Mouse (Mus musculus): ENCODE measurements around the gene Ccdc87.
"Not testable (repeated sequence)": the region's sequence is repeated elsewhere in the genome, so short reads cannot be mapped to it uniquely, and the experiment has no call there.

The Ccdc87 gene

DNA sequence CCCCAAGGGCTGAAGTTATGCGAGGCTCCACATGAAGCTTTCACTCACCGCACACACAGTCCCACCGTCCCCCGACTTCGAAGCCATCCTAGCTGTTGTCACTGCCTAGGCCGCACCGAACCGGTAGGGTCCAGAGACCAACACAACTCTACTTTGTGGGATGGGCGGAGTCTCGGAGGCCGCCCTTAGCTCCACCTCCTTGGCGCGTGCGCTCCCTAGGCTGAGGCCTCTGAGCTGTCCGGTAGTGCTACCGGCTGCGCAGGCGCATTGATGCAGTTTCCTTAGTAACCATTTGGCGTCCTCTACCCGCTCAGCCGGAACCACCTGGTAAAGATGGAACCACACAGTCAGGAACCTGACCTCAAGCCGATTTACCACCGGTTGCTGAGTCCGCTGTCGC, at the start of gene Ccdc87, which contains the start of gene Ccs:
Ccdc87 (plus strand) TSS at position 218 of the 400 bp plus-strand sequence.
Ccs (minus strand) TSS at position 184 of the 400 bp plus-strand sequence.
- DNase-seq (ENCODE audit: low read depth): peak; percentile 94

DNA sequence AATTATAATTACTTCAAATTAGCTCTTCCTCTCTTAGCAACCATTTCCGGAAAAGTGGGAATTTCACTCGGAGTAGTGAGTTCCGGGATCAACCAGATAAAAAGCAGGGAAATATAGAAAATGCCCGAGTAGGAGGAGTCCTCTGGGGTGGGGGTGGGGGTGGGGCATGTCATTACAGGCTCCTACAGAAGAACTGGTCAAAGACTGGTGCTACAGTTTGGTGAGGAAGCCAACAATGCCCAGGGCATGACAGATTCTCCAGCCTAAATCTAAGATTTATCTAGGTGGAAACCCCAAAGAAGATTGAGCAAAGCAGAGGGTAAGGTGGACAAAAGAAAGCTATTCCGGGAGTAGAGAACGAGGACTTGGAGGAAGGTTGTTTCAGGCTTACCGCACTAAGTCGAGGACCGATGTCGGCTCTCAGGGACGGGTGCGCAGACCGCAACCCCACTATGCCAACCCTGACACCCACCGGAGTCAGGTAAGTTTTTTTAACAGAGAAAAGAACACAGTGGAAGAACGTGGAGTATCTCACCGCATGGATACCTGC, 45.8 kb upstream of the Ccdc87 start:
- DNase-seq (ENCODE audit: low read depth): no peak

DNA sequence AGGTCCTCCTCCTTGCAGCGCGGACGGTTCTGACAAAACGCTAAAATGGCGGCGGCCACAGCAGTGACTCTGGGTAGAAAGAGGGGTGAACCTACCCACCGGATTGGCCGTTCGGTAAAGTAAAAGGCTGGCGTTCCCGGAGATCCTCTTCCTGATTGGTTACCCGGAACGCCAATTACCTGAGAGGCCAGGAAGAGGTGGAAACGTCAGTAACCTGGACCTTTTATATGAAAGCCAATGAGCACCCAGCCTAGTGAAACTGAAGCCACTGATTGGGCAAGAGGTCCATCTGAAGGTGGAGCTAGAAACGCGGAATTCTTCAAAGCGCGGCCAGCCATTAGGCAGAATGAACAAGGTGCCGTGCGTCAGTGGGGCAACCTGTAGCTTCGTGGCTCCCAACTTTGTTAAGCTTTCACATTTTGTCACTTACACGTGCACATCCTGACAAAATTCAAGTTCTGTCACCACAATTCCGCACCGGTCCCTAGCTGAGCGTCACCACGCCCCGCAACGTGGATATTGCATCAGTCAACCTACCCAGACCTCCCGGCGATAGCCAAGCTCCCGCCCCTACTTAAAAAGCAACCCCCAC, 45.2 kb upstream of the Ccdc87 start, which contains the start of gene Rbm4:
Rbm4 (minus strand) TSS at position 71 of the 592 bp plus-strand sequence.
- peak; percentile 100 for DNase-seq (ENCODE audit: low read depth)

- DNase-seq (ENCODE audit: low read depth): no peak
Observed at GRCm38 (mm10) chr19:4795929-4796328, 43.2 kb upstream of the Ccdc87 start.

DNA sequence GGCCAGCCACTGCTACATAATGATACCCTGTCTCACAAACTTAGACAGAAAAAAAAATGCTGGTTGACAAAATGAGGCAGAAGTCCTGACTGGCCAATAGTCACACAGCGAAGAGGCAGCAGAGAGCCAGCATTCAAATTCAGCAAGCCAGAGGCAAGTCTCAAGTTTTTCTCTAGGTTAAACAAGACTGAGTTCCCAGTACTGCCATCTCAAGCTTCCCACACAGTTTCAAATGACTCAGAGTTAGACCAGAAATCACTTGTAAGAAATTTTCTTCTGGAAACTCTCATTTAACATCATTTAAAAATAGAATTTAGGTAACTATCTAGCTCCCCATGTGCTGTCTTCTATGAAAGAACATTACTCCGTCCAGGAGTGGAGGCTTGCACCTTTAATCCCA, 41.3 kb upstream of the Ccdc87 start:
- DNase-seq (ENCODE audit: low read depth): no peak

DNA sequence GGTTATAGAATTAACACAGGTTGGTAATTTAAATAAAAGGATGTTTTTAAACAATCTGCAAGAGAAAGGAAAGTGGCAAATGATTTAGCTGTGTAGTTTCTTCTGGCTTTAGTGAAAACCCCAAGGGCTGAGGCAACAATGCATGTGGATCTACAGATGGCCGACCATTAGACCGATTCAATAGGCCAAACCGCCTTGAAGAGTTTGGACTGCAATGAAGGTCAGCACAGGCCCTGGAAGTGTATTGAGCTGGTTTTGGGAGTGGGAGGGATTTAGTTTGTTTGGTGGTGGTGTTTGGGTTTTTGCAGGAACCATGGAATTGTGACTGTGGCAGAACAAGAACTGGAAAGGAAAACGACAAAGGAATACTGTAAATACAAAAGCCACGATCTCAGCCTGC, 40.1 kb upstream of the Ccdc87 start:
- no peak for DNase-seq (ENCODE audit: low read depth)

GRCm38 (mm10) chr19:4802691-4803091, 36.5 kb upstream of the Ccdc87 start:
- DNase-seq (ENCODE audit: low read depth): no peak

GRCm38 (mm10) chr19:4803283-4803682, 35.9 kb upstream of the Ccdc87 start:
- DNase-seq (ENCODE audit: low read depth): no peak

DNA sequence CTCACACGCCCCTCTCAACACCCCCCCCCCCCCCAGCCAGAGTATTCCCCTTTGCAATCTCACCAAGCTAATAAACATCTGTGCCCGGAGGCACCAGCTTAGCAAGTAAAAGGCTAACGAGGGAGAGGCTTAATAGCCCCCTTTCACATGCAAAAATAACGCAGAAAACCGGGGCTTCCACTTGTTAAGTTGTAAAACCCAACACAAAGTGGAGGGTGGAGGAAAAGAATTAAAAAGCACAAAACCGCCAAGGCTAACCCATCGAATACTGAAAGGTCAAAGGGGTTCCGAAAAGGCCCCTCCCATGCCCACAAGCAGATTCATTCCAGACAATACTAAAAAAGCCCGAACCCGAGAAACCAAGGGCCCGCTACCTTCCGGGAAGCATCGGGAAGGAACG, 28.9 kb upstream of the Ccdc87 start:
- DNase-seq (ENCODE audit: low read depth): no peak

- no peak for DNase-seq (ENCODE audit: low read depth)
Observed at GRCm38 (mm10) chr19:4810746-4811062, 28.5 kb upstream of the Ccdc87 start.

- peak; percentile 96 for DNase-seq (ENCODE audit: low read depth)
Observed at GRCm38 (mm10) chr19:4811063-4811908, 27.9 kb upstream of the Ccdc87 start, which contains the start of the genes Gm21992 and Rbm14. Gene Gm21992 (minus strand): TSS chr19:4811612. Gene Rbm14 (minus strand): TSS chr19:4811634.

DNA sequence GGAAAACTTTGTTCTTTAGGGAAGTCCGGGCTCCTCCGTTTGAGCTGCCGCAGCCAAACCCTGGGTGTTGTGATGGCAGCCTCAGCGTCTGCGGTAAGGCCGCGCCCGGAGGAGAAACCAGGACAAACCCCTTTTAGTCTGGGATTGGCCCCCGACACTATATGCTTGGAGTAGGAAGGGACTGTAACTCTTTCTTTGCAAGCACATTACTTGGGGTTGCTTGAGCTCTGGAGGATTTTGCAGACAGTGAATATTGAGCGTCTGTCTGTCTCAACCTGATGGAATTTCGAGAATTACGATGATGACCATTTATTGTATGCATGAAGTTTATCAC, 27.3 kb upstream of the Ccdc87 start:
- no peak for DNase-seq (ENCODE audit: low read depth)

DNA sequence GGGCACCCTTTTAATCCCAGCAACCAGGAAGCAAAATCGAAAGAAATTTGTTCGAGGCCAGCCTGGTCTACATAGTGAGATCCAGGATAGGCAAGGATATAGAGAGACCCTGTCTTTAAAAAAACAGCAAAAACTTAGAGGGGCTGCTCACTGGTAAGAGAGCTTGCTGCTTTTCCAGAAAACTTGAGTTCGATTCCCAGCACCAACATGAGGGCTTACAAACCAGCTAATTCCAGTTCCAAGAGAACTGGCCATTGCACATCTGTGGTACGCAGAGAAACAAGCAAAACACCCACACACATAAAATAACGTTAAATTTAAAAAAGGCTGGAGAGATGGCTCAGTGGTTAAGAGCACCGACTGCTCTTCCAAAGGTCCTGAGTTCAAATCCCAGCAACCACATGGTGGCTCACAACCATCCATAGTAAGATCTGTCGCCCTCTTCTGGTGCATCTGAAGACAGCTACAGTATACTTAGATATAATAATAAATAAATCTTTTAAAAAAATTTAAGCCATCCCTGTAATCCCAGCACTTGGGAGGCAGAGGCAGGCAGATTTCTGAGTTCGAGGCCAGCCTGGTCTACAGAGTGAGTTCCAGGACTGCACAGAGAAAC, 26.7 kb upstream of the Ccdc87 start:
- DNase-seq (ENCODE audit: low read depth): not testable (repeated sequence)

- DNase-seq (ENCODE audit: low read depth): no peak
Observed at GRCm38 (mm10) chr19:4813015-4813414, 26.2 kb upstream of the Ccdc87 start.

GRCm38 (mm10) chr19:4817182-4817835, 21.9 kb upstream of the Ccdc87 start:
- no peak for DNase-seq (ENCODE audit: low read depth)

GRCm38 (mm10) chr19:4820678-4821303, 18.4 kb upstream of the Ccdc87 start:
- no peak for DNase-seq (ENCODE audit: low read depth)

DNA sequence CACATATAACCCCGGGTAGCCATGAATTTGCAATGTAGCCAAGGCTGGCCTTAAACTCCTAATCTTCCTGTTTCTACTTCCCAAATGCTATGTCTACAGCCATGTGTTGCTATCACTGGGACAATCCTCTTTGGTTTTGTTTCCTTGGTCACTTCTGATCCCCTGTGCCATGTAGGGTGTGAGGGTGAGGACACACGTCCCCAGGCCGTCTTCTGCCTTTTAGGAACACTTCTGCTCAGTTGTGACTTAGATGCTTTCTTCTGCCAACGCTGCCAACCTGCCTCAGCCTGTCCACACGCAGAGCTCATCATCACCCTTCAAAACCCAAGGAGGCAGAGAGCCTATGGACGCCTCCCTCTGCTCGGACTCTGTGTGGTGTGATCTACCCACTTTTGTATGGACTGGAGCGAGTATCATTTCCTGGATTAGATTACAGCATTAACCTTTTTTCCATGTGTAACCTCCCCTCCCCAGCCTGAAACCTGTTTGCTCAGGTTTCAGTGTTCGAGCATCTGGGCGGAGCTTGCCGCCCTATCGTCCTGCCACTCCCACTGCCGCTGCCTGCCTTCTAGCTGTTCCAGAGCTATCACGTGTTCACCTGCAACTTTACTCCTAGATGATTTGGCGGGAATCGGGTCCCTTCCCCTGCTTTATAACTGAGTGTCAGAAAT, 10.6 kb upstream of the Ccdc87 start:
- DNase-seq (ENCODE audit: low read depth): no peak

GRCm38 (mm10) chr19:4829156-4829555, 10.0 kb upstream of the Ccdc87 start:
- DNase-seq (ENCODE audit: low read depth): no peak

DNA sequence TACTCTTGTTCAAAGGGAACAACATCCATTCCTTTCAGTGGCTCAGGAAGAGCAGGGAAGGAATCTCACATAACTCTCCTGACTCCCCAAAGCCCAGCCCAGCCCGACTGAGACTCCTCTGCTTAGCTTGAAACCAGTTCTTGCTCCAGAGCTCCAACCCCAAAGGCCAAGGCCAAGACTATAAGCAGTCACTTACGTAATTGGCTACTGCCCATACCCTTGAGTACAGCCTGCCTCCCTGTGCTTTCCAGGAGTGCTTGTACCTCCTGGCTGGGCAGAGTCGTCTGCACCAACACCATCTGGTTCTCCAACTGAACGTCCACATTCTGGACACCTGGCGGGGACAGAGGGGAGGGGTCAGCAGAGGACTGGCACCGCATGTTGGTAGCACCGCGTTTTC, 5.2 kb upstream of the Ccdc87 start:
- DNase-seq (ENCODE audit: low read depth): no peak

- no peak for DNase-seq (ENCODE audit: low read depth)
Observed at GRCm38 (mm10) chr19:4836096-4836495, 3.1 kb upstream of the Ccdc87 start.

DNA sequence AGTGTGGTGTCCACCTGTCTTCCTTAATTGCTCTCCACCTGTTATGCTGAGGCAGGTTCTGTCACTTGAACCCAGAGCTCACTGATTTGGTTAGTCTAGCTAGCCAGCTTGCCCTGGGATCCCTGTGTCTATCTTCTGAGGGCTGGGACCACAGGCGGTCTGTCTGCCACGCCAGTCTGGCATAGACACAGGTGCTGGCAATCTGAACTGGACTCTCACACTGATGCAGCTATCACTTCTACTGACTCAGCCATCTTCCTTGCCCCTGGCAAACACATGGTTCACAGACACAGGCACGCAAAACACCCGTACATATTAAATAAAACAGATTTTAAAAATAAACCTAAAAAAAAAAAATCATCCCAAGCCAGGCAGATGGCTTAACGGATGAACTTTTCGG, 2.1 kb upstream of the Ccdc87 start:
- no peak for DNase-seq (ENCODE audit: low read depth)

All from c-Kit-positive CD71-positive TER-119-negative erythroid progenitor cells, embryonic 14.5 days (primary cell).